ENCODE assay signal across 19 mouse cellular contexts in the genomic region with DNA sequence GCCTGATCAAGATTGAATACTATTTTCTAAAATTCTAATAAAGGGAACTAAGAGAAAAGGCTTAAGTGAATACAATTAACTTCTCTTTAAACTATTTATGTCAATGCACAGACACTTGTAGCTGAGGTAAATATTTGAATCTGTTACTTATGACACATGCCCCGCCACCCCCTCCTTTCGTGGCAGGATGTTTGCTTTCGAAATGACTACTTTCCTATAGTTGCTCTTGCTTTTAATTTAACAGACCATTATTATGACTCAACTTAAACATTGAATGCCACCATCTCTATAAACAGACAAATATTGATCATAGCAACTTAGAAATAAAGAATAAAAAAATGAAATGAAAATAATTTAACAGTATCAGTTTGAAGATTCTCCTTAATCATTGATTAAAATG. TPM values are rescaled to one million over a fixed set of nuclear protein-coding genes. Genes with fewer than 3 reads are reported as not detected.
"Had no signal": no experiment of that assay in that cellular context is flagged by ENCODE, and none has a peak within 500 bp of the region (broad histone marks: within the 10 kb centered on the region; RNA-seq: fewer than 3 reads in every experiment).

No protein-coding gene starts in this region.

- DNase-seq: kidney, postnatal 25 days; layer of hippocampus, adult 9-11 months; liver, postnatal 0 days; lung, embryonic 14.5 days; thymus, postnatal 36 days had no signal

- H3K27me3 ChIP-seq: limb, embryonic 15.5 days; midbrain, embryonic 12.5 days; stomach, embryonic 15.5 days had no signal

- H3K27ac ChIP-seq: kidney, postnatal 0 days; layer of hippocampus, adult 2 months; limb, embryonic 12.5 days; limb, embryonic 15.5 days; liver, embryonic 14.5 days; macrophage; midbrain, embryonic 12.5 days; midbrain, embryonic 15.5 days; stomach, embryonic 15.5 days had no signal

- H3K4me3 ChIP-seq: layer of hippocampus, adult 2 months; limb, embryonic 12.5 days; limb, embryonic 15.5 days; midbrain, embryonic 12.5 days; midbrain, embryonic 15.5 days; myocyte; stomach, embryonic 15.5 days had no signal

- H3K4me1 ChIP-seq: limb, embryonic 15.5 days; midbrain, embryonic 12.5 days; midbrain, embryonic 15.5 days; stomach, embryonic 15.5 days had no signal

- ATAC-seq: liver, postnatal 0 days; lung, postnatal 0 days; midbrain, embryonic 15.5 days had no signal

- H3K36me3 ChIP-seq: limb, embryonic 12.5 days; limb, embryonic 15.5 days; midbrain, embryonic 12.5 days; midbrain, embryonic 15.5 days; stomach, embryonic 15.5 days had no signal

- H3K9ac ChIP-seq: limb, embryonic 12.5 days; limb, embryonic 15.5 days; liver, embryonic 14.5 days; liver, postnatal 0 days; lung, embryonic 14.5 days; midbrain, embryonic 12.5 days; midbrain, embryonic 15.5 days; stomach, embryonic 15.5 days had no signal

RNA-seq across cellular contexts. Expression of a gene that starts 29.8 kb away (rescaled TPM):
- total RNA-seq: megakaryocyte, adult 5-6 weeks had no signal
- polyA plus RNA-seq: liver, embryonic 11.5 days; liver, embryonic 14.5 days; liver, postnatal 0 days; macrophage; neural tube, embryonic 14.5 days had no signal
